ENCODE assay signal across 8 mouse cellular contexts in genomic region chr6:125163801-125164657, GRCm38 (mm10). TPM values are rescaled to one million over a fixed set of nuclear protein-coding genes. Genes with fewer than 3 reads are reported as not detected.
A peak's percentile ranks its signal among the peaks of the same experiment; 100 is the strongest.
DNase-seq lines count a peak whose midpoint lies in the region; ATAC-seq lines count a peak whose summit lies in the region.

No protein-coding gene starts in this region.

- H3K9ac ChIP-seq in embryonic facial prominence, embryonic 13.5 days, result peak overlapping the region; percentile 97
- H3K9ac ChIP-seq in limb, embryonic 12.5 days (replicated peaks), result peak overlapping the region; percentile 99

- H3K36me3 ChIP-seq in embryonic facial prominence, embryonic 13.5 days, result peaks cover 66% of the 10 kb centered on the region
- H3K36me3 ChIP-seq in hindbrain, embryonic 10.5 days, result peaks cover 82% of the 10 kb centered on the region
- H3K36me3 ChIP-seq in limb, embryonic 12.5 days, result peaks cover 77% of the 10 kb centered on the region

- peak overlapping the region; percentile 96 for H3K4me3 ChIP-seq in embryonic facial prominence, embryonic 13.5 days
- H3K4me3 ChIP-seq in hindbrain, embryonic 10.5 days, result peak overlapping the region; percentile 92
- H3K4me3 ChIP-seq in limb, embryonic 12.5 days (replicated peaks), result peak overlapping the region; percentile 99

- WGBS in embryonic facial prominence, embryonic 13.5 days, result 2% methylated on average over 20 of the region's 20 CpGs
- 7% methylated on average over 20 of the region's 20 CpGs for WGBS in hindbrain, embryonic 10.5 days
- 4% methylated on average over 20 of the region's 20 CpGs for WGBS in limb, embryonic 12.5 days

- H3K27ac ChIP-seq in embryonic facial prominence, embryonic 13.5 days, result peak overlapping the region; percentile 93
- peak overlapping the region; percentile 99 for H3K27ac ChIP-seq in hindbrain, embryonic 10.5 days
- peak overlapping the region; percentile 97 for H3K27ac ChIP-seq in limb, embryonic 12.5 days

- no peak for ATAC-seq in embryonic facial prominence, embryonic 13.5 days (ENCODE audit: insufficient number of reproducible peaks, insufficient read depth, low FRiP score, low TSS enrichment, low read depth)
- no peak for ATAC-seq in limb, embryonic 12.5 days (ENCODE audit: insufficient number of reproducible peaks, insufficient read depth, low FRiP score, low TSS enrichment, low read depth)
- ATAC-seq in activated CD4-positive, CD25-positive, alpha-beta regulatory T cell, adult 4 months, result no peak

- H3K4me1 ChIP-seq in embryonic facial prominence, embryonic 13.5 days, result peaks cover 53% of the 10 kb centered on the region
- H3K4me1 ChIP-seq in hindbrain, embryonic 10.5 days (replicated peaks), result peaks cover 69% of the 10 kb centered on the region
- H3K4me1 ChIP-seq in limb, embryonic 12.5 days (replicated peaks), result peaks cover 51% of the 10 kb centered on the region

- H3K9me3 ChIP-seq in embryonic facial prominence, embryonic 13.5 days, result no peaks in the 10 kb centered on the region
- no peaks in the 10 kb centered on the region for H3K9me3 ChIP-seq in hindbrain, embryonic 10.5 days
- no peaks in the 10 kb centered on the region for H3K9me3 ChIP-seq in limb, embryonic 12.5 days

- peak overlapping the region; percentile 96 for H3K4me2 ChIP-seq in embryonic facial prominence, embryonic 13.5 days
- peak overlapping the region; percentile 94 for H3K4me2 ChIP-seq in limb, embryonic 12.5 days

- H3K27me3 ChIP-seq in embryonic facial prominence, embryonic 13.5 days, result no peaks in the 10 kb centered on the region
- H3K27me3 ChIP-seq in hindbrain, embryonic 10.5 days (ENCODE audit: insufficient read depth, poor library complexity, severe bottlenecking), result no peaks in the 10 kb centered on the region; the same call in 1 of the 2 replicates
- H3K27me3 ChIP-seq in limb, embryonic 12.5 days, result no peaks in the 10 kb centered on the region

- DNase-seq in gastrocnemius, adult 18-20 months (ENCODE audit: low spot score), result peak; percentile 88
- no peak for DNase-seq in gastrocnemius, postnatal 4 days (ENCODE audit: low spot score in 2 of 2)
- peak; percentile 57 for DNase-seq in ES-CJ7 (ENCODE audit: low read depth, low spot score)
- DNase-seq in hindbrain, embryonic 10.5 days (ENCODE audit: low spot score), result no peak
- DNase-seq in naive thymus-derived CD4-positive, alpha-beta T cell, adult 2 months (ENCODE audit: low read depth), result peak; percentile 32

RNA-seq across cellular contexts. Expression of gene Gapdh, which starts 2.2 kb away (rescaled TPM):
- total RNA-seq in gastrocnemius, adult 18-20 months (2021), result over 10,000 TPM in 1 of 2 experiments, 1,000 to 10,000 TPM in 1; 8,476 to 11,435 TPM
- 1,000 to 10,000 TPM; 5,945 to 6,079 TPM for total RNA-seq in gastrocnemius, postnatal 4 days (2021)
- 1,482 and 1,867 TPM in 2 replicates for polyA plus RNA-seq in embryonic facial prominence, embryonic 13.5 days (2015; fragmentation: Nextera tagmentation; extraction: Ambion mirVana)
- 2,613 and 2,865 TPM in 2 replicates for polyA plus RNA-seq in hindbrain, embryonic 10.5 days (2016; fragmentation: Nextera tagmentation; extraction: Ambion mirVana)
- polyA plus RNA-seq in limb, embryonic 12.5 days (2016; fragmentation: Nextera tagmentation; extraction: Ambion mirVana), result 2,206 and 2,264 TPM in 2 replicates
- 100 to 1,000 TPM; 300 to 540 TPM for polyA plus RNA-seq in activated CD4-positive, CD25-positive, alpha-beta regulatory T cell, adult 4 months (2017; shearing (Covaris generic))

RNA-seq across cellular contexts. Expression of gene Iffo1, which starts 19.0 kb away (rescaled TPM):
- total RNA-seq in gastrocnemius, adult 18-20 months (2021), result 1 to 10 TPM; 5.8 to 6.3 TPM
- 100 to 1,000 TPM in 1 of 2 experiments, 10 to 100 TPM in 1; 90.6 to 108 TPM for total RNA-seq in gastrocnemius, postnatal 4 days (2021)
- 15.5 and 17.6 TPM in 2 replicates for polyA plus RNA-seq in embryonic facial prominence, embryonic 13.5 days (2015; fragmentation: Nextera tagmentation; extraction: Ambion mirVana)
- 12.5 and 18.3 TPM in 2 replicates for polyA plus RNA-seq in hindbrain, embryonic 10.5 days (2016; fragmentation: Nextera tagmentation; extraction: Ambion mirVana)
- polyA plus RNA-seq in limb, embryonic 12.5 days (2016; fragmentation: Nextera tagmentation; extraction: Ambion mirVana), result 24.6 and 27.1 TPM in 2 replicates
- polyA plus RNA-seq in activated CD4-positive, CD25-positive, alpha-beta regulatory T cell, adult 4 months (2017; shearing (Covaris generic)), result 10 to 100 TPM in 1 of 2 experiments, 1 to 10 TPM in 1; 6.9 to 13.3 TPM

RNA-seq across cellular contexts. Expression of gene Ncapd2, which starts 27.5 kb away (rescaled TPM):
- 1 to 10 TPM; 6.5 to 8.2 TPM for total RNA-seq in gastrocnemius, adult 18-20 months (2021)
- total RNA-seq in gastrocnemius, postnatal 4 days (2021), result 10 to 100 TPM; 66.1 to 68.8 TPM
- 150 and 163 TPM in 2 replicates for polyA plus RNA-seq in embryonic facial prominence, embryonic 13.5 days (2015; fragmentation: Nextera tagmentation; extraction: Ambion mirVana)
- 199 and 233 TPM in 2 replicates for polyA plus RNA-seq in hindbrain, embryonic 10.5 days (2016; fragmentation: Nextera tagmentation; extraction: Ambion mirVana)
- polyA plus RNA-seq in limb, embryonic 12.5 days (2016; fragmentation: Nextera tagmentation; extraction: Ambion mirVana), result 224 and 227 TPM in 2 replicates
- polyA plus RNA-seq in activated CD4-positive, CD25-positive, alpha-beta regulatory T cell, adult 4 months (2017; shearing (Covaris generic)), result 10 to 100 TPM; 33.1 to 61.3 TPM

RNA-seq across cellular contexts. Expression of gene Mrpl51, which starts 27.6 kb away (rescaled TPM):
- total RNA-seq in gastrocnemius, adult 18-20 months (2021), result 100 to 1,000 TPM; 212 to 229 TPM
- total RNA-seq in gastrocnemius, postnatal 4 days (2021), result 100 to 1,000 TPM; 206 to 218 TPM
- polyA plus RNA-seq in embryonic facial prominence, embryonic 13.5 days (2015; fragmentation: Nextera tagmentation; extraction: Ambion mirVana), result 216 and 218 TPM in 2 replicates
- 206 and 213 TPM in 2 replicates for polyA plus RNA-seq in hindbrain, embryonic 10.5 days (2016; fragmentation: Nextera tagmentation; extraction: Ambion mirVana)
- polyA plus RNA-seq in limb, embryonic 12.5 days (2016; fragmentation: Nextera tagmentation; extraction: Ambion mirVana), result 209 and 210 TPM in 2 replicates
- 10 to 100 TPM; 85.7 to 89.0 TPM for polyA plus RNA-seq in activated CD4-positive, CD25-positive, alpha-beta regulatory T cell, adult 4 months (2017; shearing (Covaris generic))

RNA-seq across cellular contexts. Expression of gene Nop2, which starts 32.3 kb away (rescaled TPM):
- total RNA-seq in gastrocnemius, adult 18-20 months (2021), result 10 to 100 TPM; 16.3 to 17.7 TPM
- 10 to 100 TPM; 26.7 to 28.5 TPM for total RNA-seq in gastrocnemius, postnatal 4 days (2021)
- polyA plus RNA-seq in embryonic facial prominence, embryonic 13.5 days (2015; fragmentation: Nextera tagmentation; extraction: Ambion mirVana), result 62.5 and 69.3 TPM in 2 replicates
- polyA plus RNA-seq in hindbrain, embryonic 10.5 days (2016; fragmentation: Nextera tagmentation; extraction: Ambion mirVana), result 67.6 and 83.8 TPM in 2 replicates
- 65.8 and 72.6 TPM in 2 replicates for polyA plus RNA-seq in limb, embryonic 12.5 days (2016; fragmentation: Nextera tagmentation; extraction: Ambion mirVana)
- polyA plus RNA-seq in activated CD4-positive, CD25-positive, alpha-beta regulatory T cell, adult 4 months (2017; shearing (Covaris generic)), result 10 to 100 TPM; 40.6 to 50.3 TPM

Comparison
In these comparisons a context has a peak if more than half of its experiments do, and no peak if none do; other contexts are left out.
1. DNase-seq: peak in gastrocnemius, adult 18-20 months (single experiment), ES-CJ7 (single experiment) and naive thymus-derived CD4-positive, alpha-beta T cell, adult 2 months (single experiment); none in gastrocnemius, postnatal 4 days (0 of 2) and hindbrain, embryonic 10.5 days (single experiment).
2. Peak in every context shown above with its lines, with median percentiles within 50 percentile points of each other: H3K27ac ChIP-seq and H3K4me3 ChIP-seq.